7 mouse cellular contexts compared by ENCODE assay signal in genomic region chr1:181150827-181151534, GRCm38 (mm10). TPM values are rescaled to one million over a fixed set of nuclear protein-coding genes. Genes with fewer than 3 reads are reported as not detected.
DNase-seq lines count a peak whose midpoint lies in the region; ATAC-seq and TF ChIP-seq lines count a peak whose summit lies in the region.

No protein-coding gene starts in this region.

- H3K36me3 ChIP-seq in embryonic facial prominence, embryonic 11.5 days (replicated peaks; ENCODE audit: control insufficient read depth, insufficient read depth, low read depth, low read length) = no peaks in the 10 kb centered on the region
- H3K36me3 ChIP-seq in kidney, adult 2 months (ENCODE audit: control insufficient read depth, insufficient read depth, low read length) = no peaks in the 10 kb centered on the region
- peaks cover 25% of the 10 kb centered on the region for H3K36me3 ChIP-seq in limb, embryonic 12.5 days
- peaks cover 4% of the 10 kb centered on the region; the same call in 1 of the 2 replicates for H3K36me3 ChIP-seq in midbrain, embryonic 15.5 days (replicated peaks)
- peaks cover 1% of the 10 kb centered on the region for H3K36me3 ChIP-seq in spleen, adult 2 months (ENCODE audit: control insufficient read depth, insufficient read depth, low read length)

- H3K9me3 ChIP-seq in embryonic facial prominence, embryonic 11.5 days (replicated peaks; ENCODE audit: control insufficient read depth, low read length) = no peaks in the 10 kb centered on the region
- no peaks in the 10 kb centered on the region for H3K9me3 ChIP-seq in limb, embryonic 12.5 days
- no peaks in the 10 kb centered on the region for H3K9me3 ChIP-seq in midbrain, embryonic 15.5 days

- DNase-seq in adrenal gland, postnatal 14 days = peak; percentile 95
- DNase-seq in embryonic facial prominence, embryonic 11.5 days (ENCODE audit: low spot score) = peak; percentile 95
- DNase-seq in heart, adult 18-20 months = peak; percentile 93 to 96
- peak; percentile 95 for DNase-seq in kidney, adult 2 months
- peak; percentile 67 to 90 for DNase-seq in spleen, adult 2 months (ENCODE audit: low read depth in 1 of 2, low spot score in 2 of 2)

- no peaks in the 10 kb centered on the region for H3K27me3 ChIP-seq in embryonic facial prominence, embryonic 11.5 days (ENCODE audit: control insufficient read depth, insufficient read depth, low read length)
- H3K27me3 ChIP-seq in kidney, adult 2 months (replicated peaks; ENCODE audit: control insufficient read depth, insufficient read depth, low read length) = no peaks in the 10 kb centered on the region
- H3K27me3 ChIP-seq in limb, embryonic 12.5 days = no peaks in the 10 kb centered on the region
- H3K27me3 ChIP-seq in midbrain, embryonic 15.5 days (replicated peaks) = no peaks in the 10 kb centered on the region
- H3K27me3 ChIP-seq in spleen, adult 2 months (ENCODE audit: control insufficient read depth, insufficient read depth, low read length) = no peaks in the 10 kb centered on the region

- H3K27ac ChIP-seq in embryonic facial prominence, embryonic 11.5 days (replicated peaks; ENCODE audit: low read depth, low read length) = peak overlapping the region; percentile 70
- H3K27ac ChIP-seq in kidney, adult 2 months (ENCODE audit: insufficient read depth, low read depth, low read length) = peak overlapping the region; percentile 49; the same call in 1 of the 2 replicates
- H3K27ac ChIP-seq in limb, embryonic 12.5 days = peak overlapping the region; percentile 91
- peak overlapping the region; percentile 90 for H3K27ac ChIP-seq in midbrain, embryonic 15.5 days
- H3K27ac ChIP-seq in spleen, adult 2 months (ENCODE audit: insufficient read depth, low read length) = peak overlapping the region; percentile 70

- peak; percentile 69 for TF ChIP-seq POLR2A in kidney, adult 2 months (IDR thresholded peaks at IDR 0.05; ENCODE audit: low read depth, low read length)
- 0 out of 2 replicates have a peak, but pooled peaks have one; percentile 34 for TF ChIP-seq POLR2A in spleen, adult 2 months (IDR thresholded peaks at IDR 0.05; ENCODE audit: low read depth, low read length)

- no peak for TF ChIP-seq CTCF in kidney, adult 2 months (conservative IDR thresholded peaks at IDR 0.05; ENCODE audit: insufficient read depth, insufficient read length, low read depth, low read length)
- no peak for TF ChIP-seq CTCF in spleen, adult 2 months (IDR thresholded peaks at IDR 0.05; ENCODE audit: extremely low read depth, insufficient read depth, insufficient read length, insufficient replicate concordance)

- H3K4me2 ChIP-seq in embryonic facial prominence, embryonic 11.5 days (ENCODE audit: low read depth, low read length) = peak overlapping the region; percentile 47
- peak overlapping the region; percentile 71 for H3K4me2 ChIP-seq in limb, embryonic 12.5 days
- H3K4me2 ChIP-seq in midbrain, embryonic 15.5 days = peak overlapping the region; percentile 68

- WGBS in embryonic facial prominence, embryonic 11.5 days = under 1% methylated on average over 56 of the region's 59 CpGs
- WGBS in kidney, adult 2 months = under 1% methylated on average over 59 of the region's 59 CpGs
- WGBS in limb, embryonic 12.5 days = under 1% methylated on average over 51 of the region's 59 CpGs
- under 1% methylated on average over 47 of the region's 59 CpGs for WGBS in midbrain, embryonic 15.5 days
- WGBS in spleen, adult 2 months = under 1% methylated on average over 55 of the region's 59 CpGs

- peak overlapping the region; percentile 97 for H3K4me3 ChIP-seq in embryonic facial prominence, embryonic 11.5 days (ENCODE audit: low read depth, low read length)
- peak overlapping the region; percentile 85 for H3K4me3 ChIP-seq in kidney, adult 2 months (ENCODE audit: insufficient read depth, low read depth, low read length)
- H3K4me3 ChIP-seq in limb, embryonic 12.5 days (replicated peaks) = peak overlapping the region; percentile 89
- H3K4me3 ChIP-seq in midbrain, embryonic 15.5 days = peak overlapping the region; percentile 84
- H3K4me3 ChIP-seq in spleen, adult 2 months (ENCODE audit: extremely low read depth, insufficient read depth, insufficient read length) = peak overlapping the region; percentile 95

- peak; percentile 87 for ATAC-seq in embryonic facial prominence, embryonic 11.5 days (replicated peaks; ENCODE audit: insufficient number of reproducible peaks, low FRiP score, low TSS enrichment, low read depth)
- ATAC-seq in limb, embryonic 12.5 days (ENCODE audit: insufficient number of reproducible peaks, insufficient read depth, low FRiP score, low TSS enrichment, low read depth) = peak; percentile 88
- peak; percentile 94 for ATAC-seq in midbrain, embryonic 15.5 days (replicated peaks)

- peak overlapping the region; percentile 90 for H3K9ac ChIP-seq in embryonic facial prominence, embryonic 11.5 days (replicated peaks; ENCODE audit: low read length)
- H3K9ac ChIP-seq in limb, embryonic 12.5 days (replicated peaks) = peak overlapping the region; percentile 93
- H3K9ac ChIP-seq in midbrain, embryonic 15.5 days = peak overlapping the region; percentile 92

- no peaks in the 10 kb centered on the region for H3K4me1 ChIP-seq in embryonic facial prominence, embryonic 11.5 days (ENCODE audit: control insufficient read depth, insufficient read depth, low read length)
- no peaks in the 10 kb centered on the region; the same call in 1 of the 2 replicates for H3K4me1 ChIP-seq in kidney, adult 2 months (ENCODE audit: control insufficient read depth, insufficient read depth, low read length)
- H3K4me1 ChIP-seq in limb, embryonic 12.5 days (replicated peaks) = peaks cover 12% of the 10 kb centered on the region
- H3K4me1 ChIP-seq in midbrain, embryonic 15.5 days = peaks cover 15% of the 10 kb centered on the region
- H3K4me1 ChIP-seq in spleen, adult 2 months (ENCODE audit: control insufficient read depth, insufficient read depth, insufficient read length) = no peaks in the 10 kb centered on the region; the same call in 1 of the 2 replicates

RNA-seq across cellular contexts. Expression of gene Cnih4, which starts 6.5 kb away (rescaled TPM):
- total RNA-seq in adrenal gland, postnatal 14 days (2021) = 44.2 and 47.9 TPM in 2 replicates
- 89.0 and 92.0 TPM in 2 replicates for polyA plus RNA-seq in embryonic facial prominence, embryonic 11.5 days (2014; fragmentation: Nextera tagmentation; extraction: Ambion mirVana)
- total RNA-seq in heart, adult 18-20 months (2021) = 10 to 100 TPM; 44.9 to 49.3 TPM
- 18.0 and 26.1 TPM in 2 replicates for polyA plus RNA-seq in kidney, adult 2 months (2012; rRNA removed)
- polyA plus RNA-seq in limb, embryonic 12.5 days (2016; fragmentation: Nextera tagmentation; extraction: Ambion mirVana) = 80.8 and 82.5 TPM in 2 replicates
- 48.2 and 60.8 TPM in 2 replicates for polyA plus RNA-seq in midbrain, embryonic 15.5 days (2015; fragmentation: Nextera tagmentation; extraction: Ambion mirVana)
- 4.7 and 6.0 TPM in 2 replicates for polyA plus RNA-seq in spleen, adult 2 months (2012; rRNA removed)

RNA-seq across cellular contexts. Expression of gene Nvl, which starts 7.0 kb away (rescaled TPM):
- total RNA-seq in adrenal gland, postnatal 14 days (2021) = 17.4 and 21.5 TPM in 2 replicates
- polyA plus RNA-seq in embryonic facial prominence, embryonic 11.5 days (2014; fragmentation: Nextera tagmentation; extraction: Ambion mirVana) = 36.3 and 40.9 TPM in 2 replicates
- total RNA-seq in heart, adult 18-20 months (2021) = 1 to 10 TPM; 6.4 to 7.5 TPM
- polyA plus RNA-seq in kidney, adult 2 months (2012; rRNA removed) = 6.3 and 6.6 TPM in 2 replicates
- polyA plus RNA-seq in limb, embryonic 12.5 days (2016; fragmentation: Nextera tagmentation; extraction: Ambion mirVana) = 45.4 and 46.3 TPM in 2 replicates
- 43.7 and 47.1 TPM in 2 replicates for polyA plus RNA-seq in midbrain, embryonic 15.5 days (2015; fragmentation: Nextera tagmentation; extraction: Ambion mirVana)
- 7.7 and 8.6 TPM in 2 replicates for polyA plus RNA-seq in spleen, adult 2 months (2012; rRNA removed)

Comparison
In these comparisons a context has a peak if more than half of its experiments do, and no peak if none do; other contexts are left out.
1. Peak in every context shown above with its lines: DNase-seq, ATAC-seq, H3K4me3 ChIP-seq and H3K27ac ChIP-seq.